Mouse (Mus musculus) kidney, adult 2 months (tissue): ENCODE measurements around the gene Wiz.

Experiments used
- CTCF ChIP-seq: fragments of 200-500 bp; conservative IDR thresholded peaks from 2 replicates; pipeline ENCODE4 v1.5.1; 2011; ENCODE audit warnings: low read depth, mild to moderate bottlenecking, control low read depth, low read length, moderate library complexity, mixed read lengths; ENCODE audit not compliant: insufficient read depth, insufficient read length
- POLR2A ChIP-seq: fragments of 200-500 bp; IDR thresholded peaks from one replicate; pipeline ENCODE4 v1.6.1; 2011; ENCODE audit warnings: low read depth, low read length, control low read depth

GRCm38 (mm10) chr17:32402779-32403157, 13.5 kb upstream of the Wiz start:
- TF ChIP-seq CTCF (no peak), POLR2A (no peak)
